Mouse (Mus musculus): ENCODE data around the gene Eef1akmt3. TPM values are rescaled to one million over a fixed set of nuclear protein-coding genes. Genes with fewer than 3 reads are reported as not detected.
"Not testable (repeated sequence)": the region's sequence is repeated elsewhere in the genome, so short reads cannot be mapped to it uniquely, and the experiment has no call there.

Gene Eef1akmt3
- total and polyA plus RNA-seq, 2 experiments from 2014 or later, result 0.16 TPM; not detected in 1

- Histone ChIP-seq H3K27me3 (ENCODE audit: insufficient read depth, low read length) (no peaks in the 10 kb centered on the region), H3K4me3 (ENCODE audit: low read depth, low read length) (no peak within 1 kb of the TSS), H3K27ac (ENCODE audit: low read depth, low read length) (no peak within 1 kb of the TSS), H3K9me3 (ENCODE audit: low read length) (no peaks in the 10 kb centered on the region), H3K36me3 (ENCODE audit: insufficient read depth, low read length) (no peaks in the 10 kb centered on the region), H3K9ac (replicated peaks; ENCODE audit: low read length, poor library complexity, severe bottlenecking) (no peak within 1 kb of the TSS), H3K4me2 (ENCODE audit: low read depth, low read length, poor library complexity, severe bottlenecking) (peak within 1 kb of the TSS; percentile 93; the same call in 1 of the 2 replicates), H3K4me1 (ENCODE audit: insufficient read depth, low read length) (peaks cover 4% of the 10 kb centered on the region; the same call in 1 of the 2 replicates)
- DNase-seq (ENCODE audit: low spot score), result no peak
- TF ChIP-seq CTCF (IDR thresholded peaks at IDR 0.05), result no peak
- no peak for ATAC-seq (ENCODE audit: low FRiP score)
- 74% methylated on average over 9 of the region's 9 CpGs for WGBS
Measured at GRCm38 (mm10) chr10:127075080-127075479, 33.8 kb upstream of the Eef1akmt3 start, which contains the start of gene Agap2. Gene Agap2, plus strand, starts transcription at chr10:127075284.

- no peaks in the 10 kb centered on the region for H3K9me3 ChIP-seq (ENCODE audit: low read length)
- no peak for TF ChIP-seq CTCF (IDR thresholded peaks at IDR 0.05)
Measured at GRCm38 (mm10) chr10:127073981-127074380, 32.7 kb upstream of the Eef1akmt3 start.

DNA sequence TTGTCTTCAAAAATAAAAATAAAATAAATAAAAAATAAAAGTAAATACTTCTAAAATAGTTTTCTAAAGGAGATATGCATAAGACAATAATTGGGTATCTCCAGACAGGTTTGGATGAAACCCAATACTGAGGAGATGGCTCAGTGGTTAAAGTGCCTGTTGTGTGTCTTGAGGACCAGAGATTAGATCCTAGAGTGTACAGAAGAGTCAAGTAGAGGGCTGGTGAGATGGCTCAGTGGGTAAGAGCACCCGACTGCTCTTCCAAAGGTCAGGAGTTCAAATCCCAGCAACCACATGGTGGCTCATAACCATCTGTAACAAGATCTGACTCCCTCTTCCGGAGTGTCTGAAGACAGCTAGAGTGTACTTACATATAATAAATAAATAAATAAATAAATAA lies 31.7 kb upstream of the Eef1akmt3 start:
- H3K27me3 ChIP-seq (ENCODE audit: insufficient read depth, low read length); H3K4me3 ChIP-seq (ENCODE audit: low read depth, low read length); H3K9ac ChIP-seq (replicated peaks; ENCODE audit: low read length, poor library complexity, severe bottlenecking); H3K4me1 ChIP-seq (ENCODE audit: insufficient read depth, low read length); H3K36me3 ChIP-seq (ENCODE audit: insufficient read depth, low read length); ATAC-seq (ENCODE audit: low FRiP score); H3K4me2 ChIP-seq (ENCODE audit: low read depth, low read length, poor library complexity, severe bottlenecking); DNase-seq (ENCODE audit: low spot score); H3K27ac ChIP-seq (ENCODE audit: low read depth, low read length); H3K9me3 ChIP-seq (ENCODE audit: low read length): not testable (repeated sequence)
- 75% methylated on average over 2 of the region's 2 CpGs for WGBS

More at GRCm38 (mm10) chr10:127073981-127074380, 32.7 kb upstream of the Eef1akmt3 start:
- 86% methylated on average over 1 of the region's 1 CpGs for WGBS
- Histone ChIP-seq H3K27me3 (ENCODE audit: insufficient read depth, low read length) (no peaks in the 10 kb centered on the region), H3K4me2 (ENCODE audit: low read depth, low read length, poor library complexity, severe bottlenecking) (no peak overlapping the region), H3K4me1 (ENCODE audit: insufficient read depth, low read length) (peaks cover 4% of the 10 kb centered on the region; the same call in 1 of the 2 replicates), H3K9ac (replicated peaks; ENCODE audit: low read length, poor library complexity, severe bottlenecking) (no peak overlapping the region), H3K4me3 (ENCODE audit: low read depth, low read length) (no peak overlapping the region), H3K36me3 (ENCODE audit: insufficient read depth, low read length) (no peaks in the 10 kb centered on the region), H3K27ac (ENCODE audit: low read depth, low read length) (no peak overlapping the region)
- no peak for ATAC-seq (ENCODE audit: low FRiP score)
- DNase-seq (ENCODE audit: low spot score), result no peak

GRCm38 (mm10) chr10:127072270-127072669 lies 31.0 kb upstream of the Eef1akmt3 start:
- not testable (repeated sequence) for H3K9ac ChIP-seq (replicated peaks; ENCODE audit: low read length, poor library complexity, severe bottlenecking); H3K4me3 ChIP-seq (ENCODE audit: low read depth, low read length); H3K9me3 ChIP-seq (ENCODE audit: low read length); H3K27ac ChIP-seq (ENCODE audit: low read depth, low read length); ATAC-seq (ENCODE audit: low FRiP score); DNase-seq (ENCODE audit: low spot score); H3K4me2 ChIP-seq (ENCODE audit: low read depth, low read length, poor library complexity, severe bottlenecking); H3K27me3 ChIP-seq (ENCODE audit: insufficient read depth, low read length); H3K4me1 ChIP-seq (ENCODE audit: insufficient read depth, low read length)
- peak; percentile 33; the same call in 1 of the 2 replicates for TF ChIP-seq CTCF (IDR thresholded peaks at IDR 0.05)
- peaks cover 13% of the 10 kb centered on the region for H3K36me3 ChIP-seq (ENCODE audit: insufficient read depth, low read length)
- 84% methylated on average over 4 of the region's 4 CpGs for WGBS

DNA sequence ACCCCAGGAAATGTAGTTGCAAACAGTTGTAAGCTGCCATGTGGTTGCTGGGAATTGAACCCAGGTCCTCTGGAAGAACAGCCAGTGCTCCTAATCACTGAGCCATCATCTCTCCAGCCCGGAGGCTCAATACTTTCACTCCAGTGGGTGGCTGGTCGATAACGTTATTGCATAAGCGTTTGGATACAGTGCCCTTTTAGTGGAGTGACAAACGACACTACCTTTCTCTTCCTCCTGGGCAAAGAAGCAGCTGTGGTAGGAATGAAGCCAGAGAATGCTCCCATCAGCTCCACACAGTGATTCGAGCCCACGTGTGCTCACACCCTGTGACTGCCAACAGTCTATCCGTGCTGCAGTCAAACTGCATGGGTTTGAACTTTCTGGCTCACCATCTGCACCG lies 29.9 kb upstream of the Eef1akmt3 start:
- H3K9me3 ChIP-seq (ENCODE audit: low read length), result no peaks in the 10 kb centered on the region
- TF ChIP-seq CTCF (IDR thresholded peaks at IDR 0.05), result no peak
- peak overlapping the region; percentile 85 for H3K27ac ChIP-seq (ENCODE audit: low read depth, low read length)
- ATAC-seq (ENCODE audit: low FRiP score) (no peak), DNase-seq (ENCODE audit: low spot score) (no peak)
- peak overlapping the region; percentile 59; the same call in 1 of the 2 replicates for H3K9ac ChIP-seq (replicated peaks; ENCODE audit: low read length, poor library complexity, severe bottlenecking)
- H3K4me3 ChIP-seq (ENCODE audit: low read depth, low read length), result peak overlapping the region; percentile 45
- H3K4me2 ChIP-seq (ENCODE audit: low read depth, low read length, poor library complexity, severe bottlenecking), result peak overlapping the region; percentile 75
- WGBS, result 79% methylated on average over 9 of the region's 9 CpGs
- peaks cover 22% of the 10 kb centered on the region for H3K36me3 ChIP-seq (ENCODE audit: insufficient read depth, low read length)
- peaks cover 8% of the 10 kb centered on the region; the same call in 1 of the 2 replicates for H3K4me1 ChIP-seq (ENCODE audit: insufficient read depth, low read length)
- H3K27me3 ChIP-seq (ENCODE audit: insufficient read depth, low read length), result no peaks in the 10 kb centered on the region

- no peaks in the 10 kb centered on the region for H3K27me3 ChIP-seq (ENCODE audit: insufficient read depth, low read length)
- peak within 1 kb of the TSS; percentile 87 for H3K4me2 ChIP-seq (ENCODE audit: low read depth, low read length, poor library complexity, severe bottlenecking)
- DNase-seq (ENCODE audit: low spot score), result peak; percentile 99
- peak within 1 kb of the TSS; percentile 59 for H3K9ac ChIP-seq (replicated peaks; ENCODE audit: low read length, poor library complexity, severe bottlenecking)
- ATAC-seq (ENCODE audit: low FRiP score), result peak; percentile 91
- under 1% methylated on average over 36 of the region's 36 CpGs for WGBS
- no peak for TF ChIP-seq CTCF (IDR thresholded peaks at IDR 0.05)
- H3K4me3 ChIP-seq (ENCODE audit: low read depth, low read length), result peak within 1 kb of the TSS; percentile 45
- peak within 1 kb of the TSS; percentile 85 for H3K27ac ChIP-seq (ENCODE audit: low read depth, low read length)
- H3K36me3 ChIP-seq (ENCODE audit: insufficient read depth, low read length), result peaks cover 28% of the 10 kb centered on the region
- H3K9me3 ChIP-seq (ENCODE audit: low read length), result no peaks in the 10 kb centered on the region
- peaks cover 4% of the 10 kb centered on the region; the same call in 1 of the 2 replicates for H3K4me1 ChIP-seq (ENCODE audit: insufficient read depth, low read length)
Measured at GRCm38 (mm10) chr10:127070190-127071121, 29.1 kb upstream of the Eef1akmt3 start, which contains the start of gene Tspan31. Gene Tspan31, minus strand, starts transcription at chr10:127070264.
